Mouse (Mus musculus) ovary, adult 10 weeks (tissue): Measurements from ENCODE around the gene Asns. TPM values are rescaled to one million over a fixed set of nuclear protein-coding genes. Genes with fewer than 3 reads are reported as not detected.

Experiments used
- polyA plus RNA-seq: library from polyadenylated mRNA; stranded (reverse); fragments of 350-450 nt; fragmentation: Illumina TruSeq; extraction: RNeasy Lipid Tissue Mini Kit (QIAGEN cat#74804); gene quantifications from one replicate; pipeline ENCODE4 v1.2.3, GENCODE M21; 2014

Gene Asns
- 21.9 TPM for polyA plus RNA-seq

DNA sequence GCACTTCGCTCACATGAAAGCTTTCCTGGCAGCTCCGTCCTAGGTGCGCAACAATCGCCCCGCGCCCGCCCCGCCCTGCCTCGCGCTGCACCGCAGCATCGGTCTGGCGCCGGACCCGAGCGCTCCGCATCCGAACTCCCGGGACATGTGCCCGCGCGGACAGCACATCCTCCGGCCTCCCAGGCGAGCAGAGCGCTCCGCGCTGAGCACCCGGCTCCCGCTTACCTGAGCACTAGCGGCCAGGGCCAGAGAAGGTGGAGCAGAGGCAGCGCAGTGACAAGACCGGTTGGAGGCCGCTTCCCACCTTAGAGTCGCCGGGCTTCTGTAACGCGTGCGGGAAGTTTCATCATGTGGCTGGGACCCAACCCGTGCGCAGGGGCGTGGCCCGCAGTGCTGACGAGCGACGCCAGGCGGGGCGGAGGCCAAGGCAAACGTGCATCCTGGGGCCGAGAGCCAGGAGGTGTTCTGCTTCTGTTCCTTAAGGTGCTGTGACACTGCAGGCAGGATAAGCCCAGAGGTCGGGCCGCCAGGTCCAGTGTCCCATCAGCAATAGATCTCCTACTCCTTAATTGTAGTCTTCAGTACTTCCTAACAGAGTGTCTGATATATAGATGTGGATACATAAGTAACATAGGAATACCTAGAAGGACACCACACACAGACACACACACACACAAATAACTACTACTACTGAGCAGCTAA, at the start of gene Asns:
TSS of gene Asns (minus strand) at position 371 of the 702 bp plus-strand sequence.

Other genes with a start within 250 kb of the Asns start
- gene Tac1, start 138.4 kb downstream of the Asns start, polyA plus RNA-seq, result 3.2 TPM
- gene C1galt1, start 151.6 kb upstream of the Asns start, polyA plus RNA-seq, result 204 TPM